Mouse (Mus musculus): ENCODE results near the gene Cdc37. TPM values are rescaled to one million over a fixed set of nuclear protein-coding genes. Genes with fewer than 3 reads are reported as not detected.

Gene Cdc37
- polyA plus RNA-seq, 1 experiment from 2014 or later, result 165 TPM

- WGBS, result 87% methylated on average over 2 of the region's 2 CpGs
- no peak for ATAC-seq
Measured at GRCm38 (mm10) chr9:21102076-21102475, 47.7 kb downstream of the Cdc37 start.

GRCm38 (mm10) chr9:21100447-21101161 is 49.2 kb downstream of the Cdc37 start:
- H3K4me3 ChIP-seq (ENCODE audit: low read depth, low read length), result no peak overlapping the region
- no peaks in the 10 kb centered on the region for H3K36me3 ChIP-seq (ENCODE audit: insufficient read depth, low read length)
- DNase-seq (ENCODE audit: low spot score), result no peak
- 33% methylated on average over 15 of the region's 15 CpGs for WGBS
- no peaks in the 10 kb centered on the region for H3K4me1 ChIP-seq (ENCODE audit: insufficient read depth, low read depth, low read length)
- no peak overlapping the region for H3K27ac ChIP-seq (ENCODE audit: low read length)
- no peak for ATAC-seq
- H3K9ac ChIP-seq (replicated peaks; ENCODE audit: low read depth), result no peak overlapping the region
- H3K27me3 ChIP-seq (replicated peaks; ENCODE audit: insufficient read depth, low read length), result no peaks in the 10 kb centered on the region
- TF ChIP-seq CTCF (IDR thresholded peaks at IDR 0.05) (no peak), EP300 (IDR thresholded peaks at IDR 0.05) (no peak)
- H3K9me3 ChIP-seq (ENCODE audit: low read length), result no peaks in the 10 kb centered on the region
- H3K4me2 ChIP-seq (replicated peaks; ENCODE audit: low read depth, low read length), result no peak overlapping the region

More at GRCm38 (mm10) chr9:21102076-21102475, 47.7 kb downstream of the Cdc37 start:
- Histone ChIP-seq H3K27ac (ENCODE audit: low read length) (no peak overlapping the region), H3K36me3 (ENCODE audit: insufficient read depth, low read length) (no peaks in the 10 kb centered on the region), H3K9ac (replicated peaks; ENCODE audit: low read depth) (no peak overlapping the region), H3K4me2 (replicated peaks; ENCODE audit: low read depth, low read length) (no peak overlapping the region), H3K9me3 (ENCODE audit: low read length) (no peaks in the 10 kb centered on the region), H3K27me3 (replicated peaks; ENCODE audit: insufficient read depth, low read length) (no peaks in the 10 kb centered on the region), H3K4me1 (ENCODE audit: insufficient read depth, low read depth, low read length) (no peaks in the 10 kb centered on the region), H3K4me3 (ENCODE audit: low read depth, low read length) (no peak overlapping the region)
- TF ChIP-seq EP300 (IDR thresholded peaks at IDR 0.05) (no peak), CTCF (IDR thresholded peaks at IDR 0.05) (no peak)
- no peak for DNase-seq (ENCODE audit: low spot score)

- DNase-seq (ENCODE audit: low spot score) (peak; percentile 14), ATAC-seq (no peak)
- H3K27me3 ChIP-seq (replicated peaks; ENCODE audit: insufficient read depth, low read length), result no peaks in the 10 kb centered on the region
- TF ChIP-seq EP300 (IDR thresholded peaks at IDR 0.05) (no peak), CTCF (IDR thresholded peaks at IDR 0.05) (no peak)
- no peaks in the 10 kb centered on the region for H3K9me3 ChIP-seq (ENCODE audit: low read length)
- 69% methylated on average over 8 of the region's 8 CpGs for WGBS
- H3K9ac ChIP-seq (replicated peaks; ENCODE audit: low read depth), result no peak overlapping the region
- no peak overlapping the region for H3K4me3 ChIP-seq (ENCODE audit: low read depth, low read length)
- H3K27ac ChIP-seq (ENCODE audit: low read length), result no peak overlapping the region
- H3K4me2 ChIP-seq (replicated peaks; ENCODE audit: low read depth, low read length), result no peak overlapping the region
- H3K4me1 ChIP-seq (ENCODE audit: insufficient read depth, low read depth, low read length), result no peaks in the 10 kb centered on the region
- no peaks in the 10 kb centered on the region for H3K36me3 ChIP-seq (ENCODE audit: insufficient read depth, low read length)
Measured at GRCm38 (mm10) chr9:21097793-21098192, 52.0 kb downstream of the Cdc37 start.

- Histone ChIP-seq H3K4me1 (ENCODE audit: insufficient read depth, low read depth, low read length) (peaks cover 2% of the 10 kb centered on the region; the same call in 1 of the 2 replicates), H3K36me3 (ENCODE audit: insufficient read depth, low read length) (no peaks in the 10 kb centered on the region), H3K4me3 (ENCODE audit: low read depth, low read length) (no peak overlapping the region), H3K27ac (ENCODE audit: low read length) (no peak overlapping the region), H3K27me3 (replicated peaks; ENCODE audit: insufficient read depth, low read length) (no peaks in the 10 kb centered on the region), H3K9ac (replicated peaks; ENCODE audit: low read depth) (no peak overlapping the region), H3K4me2 (replicated peaks; ENCODE audit: low read depth, low read length) (no peak overlapping the region), H3K9me3 (ENCODE audit: low read length) (no peaks in the 10 kb centered on the region)
- TF ChIP-seq EP300 (IDR thresholded peaks at IDR 0.05), result no peak
- no peak for TF ChIP-seq CTCF (IDR thresholded peaks at IDR 0.05)
- 81% methylated on average over 4 of the region's 4 CpGs for WGBS
- ATAC-seq (no peak), DNase-seq (ENCODE audit: low spot score) (no peak)
Measured at GRCm38 (mm10) chr9:21095958-21096357, 53.8 kb downstream of the Cdc37 start.

- DNase-seq (ENCODE audit: low spot score), result no peak
- Histone ChIP-seq H3K27me3 (replicated peaks; ENCODE audit: insufficient read depth, low read length) (no peaks in the 10 kb centered on the region), H3K9ac (replicated peaks; ENCODE audit: low read depth) (no peak overlapping the region), H3K4me3 (ENCODE audit: low read depth, low read length) (no peak overlapping the region), H3K9me3 (ENCODE audit: low read length) (no peaks in the 10 kb centered on the region), H3K27ac (ENCODE audit: low read length) (no peak overlapping the region), H3K36me3 (ENCODE audit: insufficient read depth, low read length) (0 out of 2 replicates have a peak, but pooled peaks cover 8% of the 10 kb centered on the region), H3K4me1 (ENCODE audit: insufficient read depth, low read depth, low read length) (peaks cover 8% of the 10 kb centered on the region; the same call in 1 of the 2 replicates), H3K4me2 (replicated peaks; ENCODE audit: low read depth, low read length) (no peak overlapping the region)
- 93% methylated on average over 9 of the region's 9 CpGs for WGBS
- no peak for ATAC-seq
- TF ChIP-seq CTCF (IDR thresholded peaks at IDR 0.05), result no peak
- TF ChIP-seq EP300 (IDR thresholded peaks at IDR 0.05), result no peak
Measured at GRCm38 (mm10) chr9:21093423-21093822, 56.4 kb downstream of the Cdc37 start.

GRCm38 (mm10) chr9:21091707-21092320 is 58.0 kb downstream of the Cdc37 start, which contains the start of the genes Gm38431 and Raver1:
TSS of gene Gm38431 (minus strand) at chr9:21091997.
TSS of gene Raver1 (minus strand) at chr9:21092008.
- Histone ChIP-seq H3K36me3 (ENCODE audit: insufficient read depth, low read length) (peaks cover 18% of the 10 kb centered on the region), H3K27ac (ENCODE audit: low read length) (peak within 1 kb of the TSS; percentile 89), H3K4me3 (ENCODE audit: low read depth, low read length) (peak within 1 kb of the TSS; percentile 75), H3K9me3 (ENCODE audit: low read length) (no peaks in the 10 kb centered on the region), H3K4me2 (replicated peaks; ENCODE audit: low read depth, low read length) (peak within 1 kb of the TSS; percentile 69), H3K27me3 (replicated peaks; ENCODE audit: insufficient read depth, low read length) (no peaks in the 10 kb centered on the region), H3K4me1 (ENCODE audit: insufficient read depth, low read depth, low read length) (peaks cover 8% of the 10 kb centered on the region; the same call in 1 of the 2 replicates), H3K9ac (replicated peaks; ENCODE audit: low read depth) (peak within 1 kb of the TSS; percentile 54)
- WGBS, result under 1% methylated on average over 54 of the region's 54 CpGs
- ATAC-seq (peak; percentile 100), DNase-seq (ENCODE audit: low spot score) (peak; percentile 100)
- TF ChIP-seq CTCF (IDR thresholded peaks at IDR 0.05) (no peak; the same call in 1 of the 2 replicates), EP300 (IDR thresholded peaks at IDR 0.05) (peak; percentile 55; the same call in 1 of the 2 replicates)
